Mouse (Mus musculus) hindbrain, postnatal 0 days (tissue): Measurements from ENCODE around the gene Igf2bp3. TPM values are rescaled to one million over a fixed set of nuclear protein-coding genes. Genes with fewer than 3 reads are reported as not detected.

Experiments
- ATAC-seq: fragments of 200-750 bp; cut with Nextera tagmentation; 2 replicates; pipeline ENCODE4 v1.8.0; 2017; ENCODE audit warnings: mild to moderate bottlenecking, moderate TSS enrichment, moderate library complexity
- DNase-seq: peaks from one replicate; pipeline ENCODE4 v3.0.0-alpha.2; 2015; ENCODE audit warnings: low spot score
- H3K27ac ChIP-seq: fragments of 300-500 bp; sonication (generic); 2 replicates; pipeline ENCODE4 v1.5.1; 2014; ENCODE audit warnings: mild to moderate bottlenecking
- H3K27me3 ChIP-seq: fragments of 300-500 bp; sonication (generic); 2 replicates; pipeline ENCODE4 v1.6.1; 2014; ENCODE audit warnings: low read length, mixed read lengths; ENCODE audit not compliant: insufficient read depth
- H3K36me3 ChIP-seq: fragments of 300-500 bp; sonication (generic); 2 replicates; pipeline ENCODE4 v1.6.1; 2014; ENCODE audit warnings: low read length, mixed read lengths; ENCODE audit not compliant: insufficient read depth
- H3K4me1 ChIP-seq: fragments of 300-500 bp; sonication (generic); 2 replicates; pipeline ENCODE4 v1.6.1; 2014; ENCODE audit warnings: antibody characterized with exemption, low read length, mixed read lengths; ENCODE audit not compliant: insufficient read depth
- H3K4me2 ChIP-seq: fragments of 300-500 bp; sonication (generic); 2 replicates; pipeline ENCODE4 v1.6.1; 2014; ENCODE audit warnings: low read depth, mild to moderate bottlenecking, low read length, moderate library complexity, mixed read lengths
- H3K4me3 ChIP-seq: fragments of 300-500 bp; sonication (generic); 2 replicates; pipeline ENCODE4 v1.5.1; 2014; ENCODE audit warnings: low read length
- H3K9ac ChIP-seq: fragments of 300-500 bp; sonication (generic); replicated peaks from 2 replicates; pipeline ENCODE4 v1.6.1; 2014; ENCODE audit warnings: mild to moderate bottlenecking, low read length, moderate library complexity, mixed read lengths
- H3K9me3 ChIP-seq: fragments of 300-500 bp; sonication (generic); 2 replicates; pipeline ENCODE4 v1.6.1; 2016; ENCODE audit warnings: low read length, mixed read lengths
- CTCF ChIP-seq: IDR thresholded peaks from 2 replicates; pipeline ENCODE4 v1.5.1; 2016; ENCODE audit warnings: antibody characterized with exemption, control low read depth, low read depth
- WGBS: fragments of 180-500 bp; shearing (Covaris S2); extraction: QIAGEN DNeasy Blood & Tissue Kit; methylation state at CpG from one replicate; pipeline ENCODE4 v1.1.7; 2014; 5-methylcytosine and 5-hydroxymethylcytosine counted together
- polyA plus RNA-seq: library from polyadenylated mRNA; unstranded; fragments of >200 nt; fragmentation: Nextera tagmentation; extraction: Ambion mirVana; gene quantifications from 2 replicates; pipeline ENCODE4 v1.2.1, GENCODE M21; 2015
- total RNA-seq: library from RNA; depleted of rRNA; stranded (reverse); fragments of >200 nt; gene quantifications from 2 replicates; pipeline ENCODE4 v1.2.3, GENCODE M21; 2014

Gene Igf2bp3
- total and polyA plus RNA-seq, 2 experiments from 2014 or later: 8.9 to 16.6 TPM

DNA sequence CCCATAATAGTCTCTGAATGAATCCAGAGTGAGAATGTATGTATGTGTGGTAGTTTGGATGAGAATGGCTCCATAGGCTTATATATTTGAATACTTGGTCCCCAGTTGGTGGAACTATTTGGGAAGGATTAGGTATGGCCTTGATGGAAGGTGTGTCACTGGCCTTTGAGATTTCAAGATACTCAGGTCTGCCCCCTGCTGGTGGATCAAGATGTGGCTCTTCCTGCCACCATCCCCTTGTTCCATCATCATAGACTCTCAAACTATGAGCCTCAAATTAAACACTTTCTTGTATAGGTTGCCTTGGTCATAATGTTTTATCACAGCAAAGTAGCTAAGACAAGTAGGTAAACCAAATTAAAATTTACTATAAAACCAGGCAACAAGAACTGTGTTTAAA, 25.4 kb downstream of the Igf2bp3 start:
- no peak for ATAC-seq
- Histone ChIP-seq H3K4me2 (no peak overlapping the region), H3K27ac (no peak overlapping the region), H3K9me3 (no peaks in the 10 kb centered on the region), H3K27me3 (no peaks in the 10 kb centered on the region), H3K4me1 (no peaks in the 10 kb centered on the region), H3K4me3 (no peak overlapping the region), H3K9ac (no peak overlapping the region), H3K36me3 (no peaks in the 10 kb centered on the region)
- TF ChIP-seq CTCF: 0 out of 2 replicates have a peak, but pooled peaks have one; percentile 18
- DNase-seq: no peak

DNA sequence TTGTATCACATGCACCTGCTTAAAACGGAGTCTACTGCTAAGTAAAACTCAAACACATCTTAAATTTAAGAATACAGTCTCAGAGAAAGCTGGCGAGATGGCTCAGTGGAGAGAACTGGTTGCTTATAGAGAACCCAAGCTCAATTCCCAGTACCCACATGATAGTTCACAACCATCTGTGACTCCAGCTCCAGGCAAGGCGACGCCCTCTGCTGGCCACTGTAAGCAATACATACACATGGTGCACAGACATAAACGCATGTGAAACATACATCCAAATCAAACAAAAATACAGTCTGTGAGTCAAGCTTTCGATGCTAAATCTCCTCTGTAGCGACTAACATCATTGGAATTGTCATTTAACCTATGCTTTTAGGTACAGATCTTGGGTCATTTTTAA, 27.5 kb downstream of the Igf2bp3 start:
- no peak for ATAC-seq
- WGBS: 90% methylated on average over 7 of the region's 7 CpGs
- TF ChIP-seq CTCF: peak; percentile 39; the same call in 1 of the 2 replicates
- Histone ChIP-seq H3K4me2 (no peak overlapping the region), H3K9me3 (no peaks in the 10 kb centered on the region), H3K4me1 (no peaks in the 10 kb centered on the region), H3K27ac (no peak overlapping the region), H3K27me3 (no peaks in the 10 kb centered on the region), H3K36me3 (no peaks in the 10 kb centered on the region), H3K4me3 (no peak overlapping the region), H3K9ac (no peak overlapping the region)
- DNase-seq: no peak

DNA sequence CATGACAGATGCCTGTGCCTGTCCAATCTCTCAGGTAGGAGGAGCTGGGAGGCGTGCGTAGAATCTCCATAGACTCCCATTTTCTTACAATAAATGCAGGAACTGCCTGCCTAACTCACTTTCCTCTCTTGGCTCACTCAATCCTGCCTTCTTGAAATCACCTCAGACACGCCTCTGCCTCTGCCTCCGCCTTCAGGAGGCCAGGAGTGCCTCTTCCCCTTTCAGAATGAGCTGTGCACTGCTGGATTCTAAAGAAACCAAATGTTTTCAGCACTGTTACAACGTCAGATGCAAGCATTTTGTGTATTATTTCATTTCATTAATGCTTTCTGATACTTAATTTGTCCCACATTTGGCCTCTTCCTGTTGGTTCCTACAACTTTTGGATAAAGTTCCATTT, 38.7 kb downstream of the Igf2bp3 start:
- Histone ChIP-seq H3K27me3 (no peaks in the 10 kb centered on the region), H3K9ac (no peak overlapping the region), H3K4me1 (no peaks in the 10 kb centered on the region), H3K4me3 (no peak overlapping the region), H3K9me3 (no peaks in the 10 kb centered on the region), H3K27ac (no peak overlapping the region), H3K4me2 (no peak overlapping the region), H3K36me3 (no peaks in the 10 kb centered on the region)
- DNase-seq: no peak
- no peak for TF ChIP-seq CTCF
- WGBS: 88% methylated on average over 5 of the region's 5 CpGs
- ATAC-seq: no peak

DNA sequence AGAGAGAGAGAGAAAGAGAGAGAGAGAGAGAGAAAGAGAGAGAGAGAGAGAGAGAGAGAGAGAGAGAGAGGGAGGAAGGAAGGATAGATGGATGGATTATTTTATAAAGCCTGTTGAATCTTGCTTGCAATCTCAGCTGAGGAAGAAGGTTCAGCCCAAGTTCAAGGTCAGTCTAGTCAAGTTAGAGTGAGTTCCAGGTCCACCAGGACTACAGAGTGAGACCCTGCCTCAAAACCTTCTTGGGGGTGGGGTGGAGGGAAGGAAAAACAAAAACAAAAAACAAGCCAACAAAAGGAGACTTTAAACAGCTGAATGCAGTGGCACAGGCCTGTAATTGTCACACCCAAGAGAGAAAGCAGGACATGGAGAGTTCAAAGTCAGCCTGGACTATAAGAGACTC, 40.1 kb downstream of the Igf2bp3 start:
- Histone ChIP-seq H3K27ac (no peak overlapping the region), H3K9me3 (no peaks in the 10 kb centered on the region), H3K4me3 (no peak overlapping the region), H3K4me2 (no peak overlapping the region), H3K9ac (no peak overlapping the region), H3K36me3 (no peaks in the 10 kb centered on the region), H3K27me3 (no peaks in the 10 kb centered on the region), H3K4me1 (no peaks in the 10 kb centered on the region)
- no peak for TF ChIP-seq CTCF
- no peak for DNase-seq
- no peak for ATAC-seq

DNA sequence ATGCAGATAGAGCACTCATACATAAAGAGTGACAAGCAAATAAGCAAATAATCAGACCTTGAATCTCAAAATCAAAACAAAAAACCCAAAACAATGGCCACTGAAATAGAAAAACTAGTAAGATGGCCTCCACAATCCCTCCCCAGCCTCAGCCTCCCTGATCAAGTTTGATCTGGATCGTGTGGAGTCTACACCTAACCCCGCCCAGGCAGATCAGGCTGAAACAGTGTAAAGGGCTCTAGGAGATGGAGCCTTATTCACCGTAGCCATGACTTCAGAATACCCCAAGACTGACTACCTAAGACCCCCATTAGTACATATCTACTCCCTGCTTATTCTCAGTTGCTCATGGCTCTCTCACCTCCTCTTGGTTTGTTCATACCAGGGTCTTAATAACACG, 41.1 kb downstream of the Igf2bp3 start:
- Histone ChIP-seq H3K4me3 (no peak overlapping the region), H3K4me2 (no peak overlapping the region), H3K27me3 (no peaks in the 10 kb centered on the region), H3K36me3 (no peaks in the 10 kb centered on the region), H3K9me3 (no peaks in the 10 kb centered on the region), H3K27ac (no peak overlapping the region), H3K4me1 (no peaks in the 10 kb centered on the region), H3K9ac (no peak overlapping the region)
- no peak for TF ChIP-seq CTCF
- DNase-seq (no peak), ATAC-seq (no peak)
- 78% methylated on average over 4 of the region's 4 CpGs for WGBS

DNA sequence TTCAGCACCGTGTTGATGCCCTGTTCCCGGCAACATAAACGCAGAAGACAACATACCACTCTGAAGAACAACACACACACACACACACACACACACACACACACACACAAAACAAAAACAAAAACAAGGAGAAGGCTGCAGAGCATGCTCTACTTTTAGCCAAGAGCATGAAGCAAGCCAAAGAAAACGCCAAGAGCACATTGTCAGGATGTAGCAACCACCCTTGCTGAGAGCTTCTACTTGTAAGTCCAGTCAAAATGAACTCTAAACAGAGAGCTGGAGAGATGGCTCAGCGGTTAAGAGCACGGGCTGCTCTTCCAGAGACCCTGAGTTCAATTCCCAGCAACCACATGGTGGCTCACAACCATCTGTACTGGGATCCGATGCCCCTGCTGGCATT, 41.5 kb downstream of the Igf2bp3 start:
- Histone ChIP-seq H3K9me3 (no peaks in the 10 kb centered on the region), H3K4me1 (no peaks in the 10 kb centered on the region), H3K27me3 (no peaks in the 10 kb centered on the region), H3K4me3 (no peak overlapping the region), H3K4me2 (no peak overlapping the region), H3K9ac (no peak overlapping the region), H3K36me3 (no peaks in the 10 kb centered on the region), H3K27ac (no peak overlapping the region)
- DNase-seq: no peak
- WGBS: 82% methylated on average over 7 of the region's 7 CpGs
- no peak for ATAC-seq
- no peak for TF ChIP-seq CTCF

DNA sequence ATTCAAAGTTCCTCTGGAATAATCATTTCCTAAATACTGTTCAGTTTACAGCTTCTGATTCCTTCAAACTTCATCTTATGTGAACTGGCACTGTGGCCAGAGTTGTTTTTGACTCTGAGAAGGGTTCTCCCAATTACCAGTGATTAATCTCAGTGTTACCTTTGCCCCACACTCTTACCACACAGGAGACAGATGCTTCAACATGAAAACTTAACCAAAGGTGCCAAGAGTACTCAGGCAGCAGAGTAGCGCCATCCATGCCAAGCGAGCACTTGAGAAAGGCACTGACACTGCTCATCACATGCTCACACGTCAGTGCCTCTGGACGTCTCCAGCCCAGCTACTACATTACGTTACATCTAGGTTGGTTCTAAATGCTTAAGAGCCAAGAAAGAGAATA, 43.5 kb downstream of the Igf2bp3 start:
- WGBS: 73% methylated on average over 5 of the region's 5 CpGs

More for the DNA sequence above, 43.5 kb downstream of the Igf2bp3 start:
- Histone ChIP-seq H3K9ac (no peak overlapping the region), H3K4me1 (no peaks in the 10 kb centered on the region), H3K9me3 (no peaks in the 10 kb centered on the region), H3K4me2 (no peak overlapping the region), H3K4me3 (no peak overlapping the region), H3K27ac (no peak overlapping the region), H3K36me3 (no peaks in the 10 kb centered on the region), H3K27me3 (no peaks in the 10 kb centered on the region)
- DNase-seq: no peak
- TF ChIP-seq CTCF: no peak
- no peak for ATAC-seq
